Comparison of ENCODE assay signal across 10 mouse cellular contexts in the genomic region with DNA sequence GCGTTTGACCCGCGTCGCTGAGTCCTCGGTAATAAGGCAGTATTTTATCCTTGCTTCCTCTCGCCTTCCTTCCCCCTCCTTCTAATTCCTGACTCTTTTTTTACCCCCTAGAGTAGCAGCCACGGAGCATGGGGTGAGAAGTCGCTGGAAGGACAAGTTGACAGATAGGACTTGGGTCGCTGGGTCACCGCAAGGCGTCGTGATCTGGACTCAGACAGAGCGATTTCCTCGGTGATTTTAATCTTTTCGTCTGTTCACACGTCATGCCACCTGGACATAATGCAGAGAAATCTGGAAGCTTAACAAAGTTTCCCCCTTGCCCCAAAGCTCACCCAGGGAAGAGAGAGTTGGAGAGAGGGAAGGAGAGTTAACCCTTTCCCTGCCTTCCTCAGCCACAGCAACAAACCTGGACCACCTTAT.
DNase-seq lines count a peak whose midpoint lies in the region; ATAC-seq and TF ChIP-seq lines count a peak whose summit lies in the region.
"Had no signal": no experiment of that assay in that cellular context is flagged by ENCODE, and none has a peak within 500 bp of the region (broad histone marks: within the 10 kb centered on the region; RNA-seq: fewer than 3 reads in every experiment).

No protein-coding gene starts in this region.

- H3K4me1 ChIP-seq in forebrain, embryonic 10.5 days, result peaks cover 35% of the 10 kb centered on the region
- no peaks in the 10 kb centered on the region for H3K4me1 ChIP-seq in forebrain, postnatal 0 days (ENCODE audit: insufficient read depth)
- peaks cover 5% of the 10 kb centered on the region for H3K4me1 ChIP-seq in midbrain, embryonic 11.5 days (ENCODE audit: control insufficient read depth, insufficient read depth, low read length)
- 0 out of 2 replicates have a peak, but pooled peaks cover 4% of the 10 kb centered on the region for H3K4me1 ChIP-seq in midbrain, embryonic 14.5 days (ENCODE audit: control insufficient read depth, insufficient read depth, low read length)
- peaks cover 57% of the 10 kb centered on the region for H3K4me1 ChIP-seq in limb, embryonic 10.5 days
- no peaks in the 10 kb centered on the region for H3K4me1 ChIP-seq in cerebellum, adult 2 months (ENCODE audit: control insufficient read depth, insufficient read depth, low read length)

- no peak for ATAC-seq in forebrain, postnatal 0 days
- no peak for ATAC-seq in midbrain, embryonic 11.5 days (ENCODE audit: low FRiP score)
- ATAC-seq in midbrain, embryonic 14.5 days (ENCODE audit: low FRiP score, low TSS enrichment), result no peak
- ATAC-seq: liver, postnatal 0 days had no signal

- WGBS in forebrain, embryonic 10.5 days, result 46% methylated on average over 16 of the region's 16 CpGs
- WGBS in forebrain, postnatal 0 days, result 56% methylated on average over 16 of the region's 16 CpGs
- WGBS in midbrain, embryonic 11.5 days, result 47% methylated on average over 16 of the region's 16 CpGs
- 52% methylated on average over 16 of the region's 16 CpGs for WGBS in midbrain, embryonic 14.5 days
- WGBS in limb, embryonic 10.5 days, result 3% methylated on average over 16 of the region's 16 CpGs
- 47% methylated on average over 16 of the region's 16 CpGs for WGBS in cerebellum, adult 2 months

- no peak for TF ChIP-seq CTCF in forebrain, postnatal 0 days (IDR thresholded peaks at IDR 0.05; ENCODE audit: low read depth)
- no peak for TF ChIP-seq CTCF in cerebellum, adult 2 months (IDR thresholded peaks at IDR 0.05; ENCODE audit: borderline replicate concordance, insufficient read depth, low read depth, low read length)

- TF ChIP-seq POLR2A in cerebellum, adult 2 months (IDR thresholded peaks at IDR 0.05; ENCODE audit: borderline replicate concordance, insufficient read depth, low read length), result no peak

- H3K27me3 ChIP-seq in forebrain, embryonic 10.5 days (ENCODE audit: poor library complexity, severe bottlenecking), result no peaks in the 10 kb centered on the region
- H3K27me3 ChIP-seq in forebrain, postnatal 0 days (ENCODE audit: insufficient read depth, low read length), result no peaks in the 10 kb centered on the region
- no peaks in the 10 kb centered on the region for H3K27me3 ChIP-seq in midbrain, embryonic 11.5 days (ENCODE audit: control insufficient read depth, insufficient read depth, low read length)
- no peaks in the 10 kb centered on the region for H3K27me3 ChIP-seq in midbrain, embryonic 14.5 days (ENCODE audit: control insufficient read depth, insufficient read depth, low read length)
- H3K27me3 ChIP-seq in limb, embryonic 10.5 days (ENCODE audit: low read depth, poor library complexity, severe bottlenecking), result no peaks in the 10 kb centered on the region
- H3K27me3 ChIP-seq in cerebellum, adult 2 months (ENCODE audit: control insufficient read depth, insufficient read depth, low read length), result no peaks in the 10 kb centered on the region

- H3K9me3 ChIP-seq in forebrain, embryonic 10.5 days, result no peaks in the 10 kb centered on the region
- H3K9me3 ChIP-seq in forebrain, postnatal 0 days (ENCODE audit: low read length), result no peaks in the 10 kb centered on the region
- no peaks in the 10 kb centered on the region for H3K9me3 ChIP-seq in midbrain, embryonic 11.5 days (ENCODE audit: control insufficient read depth, low read length)
- H3K9me3 ChIP-seq in midbrain, embryonic 14.5 days (ENCODE audit: control insufficient read depth, low read length), result no peaks in the 10 kb centered on the region
- no peaks in the 10 kb centered on the region for H3K9me3 ChIP-seq in limb, embryonic 10.5 days (replicated peaks)

- no peak overlapping the region for H3K4me2 ChIP-seq in forebrain, postnatal 0 days (ENCODE audit: low read depth)
- no peak overlapping the region for H3K4me2 ChIP-seq in midbrain, embryonic 11.5 days
- no peak overlapping the region for H3K4me2 ChIP-seq in midbrain, embryonic 14.5 days (ENCODE audit: low read length)

- H3K27ac ChIP-seq in forebrain, embryonic 10.5 days, result peak overlapping the region; percentile 51; the same call in 1 of the 2 replicates
- no peak overlapping the region for H3K27ac ChIP-seq in forebrain, postnatal 0 days (ENCODE audit: low read depth, low read length)
- no peak overlapping the region for H3K27ac ChIP-seq in midbrain, embryonic 11.5 days (ENCODE audit: low read depth, low read length)
- H3K27ac ChIP-seq in midbrain, embryonic 14.5 days (replicated peaks; ENCODE audit: low read depth, low read length), result no peak overlapping the region
- H3K27ac ChIP-seq in limb, embryonic 10.5 days, result peak overlapping the region; percentile 75; the same call in 1 of the 2 replicates
- no peak overlapping the region for H3K27ac ChIP-seq in cerebellum, adult 2 months (ENCODE audit: insufficient read depth, low read length)

- no peak for DNase-seq in forebrain, embryonic 10.5 days (ENCODE audit: extremely low spot score, low spot score)
- DNase-seq in forebrain, postnatal 0 days, result no peak
- DNase-seq in midbrain, embryonic 11.5 days (ENCODE audit: low spot score, missing footprints), result peak; percentile 84
- DNase-seq in midbrain, embryonic 14.5 days, result no peak
- peak; percentile 86 for DNase-seq in limb, embryonic 10.5 days (ENCODE audit: low spot score)
- DNase-seq in spleen, postnatal 14 days (ENCODE audit: low spot score in 2 of 2), result no peak
- no peak for DNase-seq in natural killer cell, adult 2 months (ENCODE audit: low spot score in 2 of 2)
- no peak for DNase-seq in cerebellum, adult 2 months
- DNase-seq: cerebellum, postnatal 25 days; liver, postnatal 0 days had no signal

- H3K36me3 ChIP-seq in forebrain, embryonic 10.5 days (replicated peaks), result no peaks in the 10 kb centered on the region
- H3K36me3 ChIP-seq in forebrain, postnatal 0 days (ENCODE audit: insufficient read depth), result no peaks in the 10 kb centered on the region
- H3K36me3 ChIP-seq in midbrain, embryonic 11.5 days (ENCODE audit: control insufficient read depth, insufficient read depth, low read length), result no peaks in the 10 kb centered on the region
- no peaks in the 10 kb centered on the region for H3K36me3 ChIP-seq in midbrain, embryonic 14.5 days (ENCODE audit: control insufficient read depth, insufficient read depth, low read length)
- no peaks in the 10 kb centered on the region for H3K36me3 ChIP-seq in limb, embryonic 10.5 days

- H3K4me3 ChIP-seq in forebrain, embryonic 10.5 days, result no peak overlapping the region
- H3K4me3 ChIP-seq in forebrain, postnatal 0 days (ENCODE audit: low read depth, low read length), result no peak overlapping the region
- H3K4me3 ChIP-seq in midbrain, embryonic 11.5 days (ENCODE audit: low read depth, low read length), result no peak overlapping the region
- H3K4me3 ChIP-seq in midbrain, embryonic 14.5 days (replicated peaks; ENCODE audit: low read depth, low read length), result no peak overlapping the region
- H3K4me3 ChIP-seq in limb, embryonic 10.5 days, result peak overlapping the region; percentile 31
- no peak overlapping the region for H3K4me3 ChIP-seq in cerebellum, adult 2 months (replicated peaks; ENCODE audit: insufficient read depth, low read depth, low read length)

- no peak overlapping the region for H3K9ac ChIP-seq in forebrain, postnatal 0 days
- no peak overlapping the region for H3K9ac ChIP-seq in midbrain, embryonic 11.5 days (ENCODE audit: low read length)
- no peak overlapping the region for H3K9ac ChIP-seq in midbrain, embryonic 14.5 days (replicated peaks; ENCODE audit: low read length)
- H3K9ac ChIP-seq: liver, postnatal 0 days had no signal

Comparison
In these comparisons a context has a peak if more than half of its experiments do, and no peak if none do; other contexts are left out.
1. DNase-seq: peak in midbrain, embryonic 11.5 days (single experiment) and limb, embryonic 10.5 days (single experiment); none in forebrain, embryonic 10.5 days (single experiment), forebrain, postnatal 0 days (single experiment), midbrain, embryonic 14.5 days (single experiment), spleen, postnatal 14 days (0 of 2), natural killer cell, adult 2 months (0 of 2) and cerebellum, adult 2 months (0 of 2).
2. H3K27ac ChIP-seq: peak in forebrain, embryonic 10.5 days (single experiment) and limb, embryonic 10.5 days (single experiment); none in forebrain, postnatal 0 days (single experiment), midbrain, embryonic 11.5 days (single experiment), midbrain, embryonic 14.5 days (single experiment) and cerebellum, adult 2 months (single experiment).